Mouse (Mus musculus) frontal cortex, postnatal 14 days (tissue): ENCODE measurements at regions not wholly inside any gene's neighbourhood (a gene's known extent, or its start where the extent isn't known, plus 50 kb on each side); places are given as distances from the start of the nearest gene placed in this dataset.

Experiments used
- DNase-seq, 2 experiments: peaks; one replicate each; pipeline ENCODE4 v3.0.0; 2022; ENCODE audit warnings: low spot score in 2 of 2

DNA sequence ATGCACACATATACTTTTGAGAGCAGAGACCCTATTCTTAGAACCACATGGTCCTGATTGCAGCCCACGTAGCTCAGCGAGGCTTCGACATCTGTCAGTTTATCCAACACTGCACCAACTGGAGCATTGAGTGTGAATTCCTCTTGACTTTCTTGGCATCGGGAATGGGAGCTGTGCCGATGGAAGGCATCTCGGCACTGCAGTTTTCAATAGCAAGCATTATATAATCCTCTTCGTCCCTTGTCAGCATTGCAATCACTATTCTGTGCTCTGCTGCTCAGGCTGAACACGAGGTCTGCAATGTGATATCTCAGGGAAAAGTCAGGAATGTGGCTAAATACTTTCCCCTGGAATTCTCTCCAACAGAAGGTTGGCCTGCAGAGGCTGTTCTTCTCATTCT is 224.6 kb downstream of the Lnpk start:
- DNase-seq: peak; percentile 6 to 25

DNA sequence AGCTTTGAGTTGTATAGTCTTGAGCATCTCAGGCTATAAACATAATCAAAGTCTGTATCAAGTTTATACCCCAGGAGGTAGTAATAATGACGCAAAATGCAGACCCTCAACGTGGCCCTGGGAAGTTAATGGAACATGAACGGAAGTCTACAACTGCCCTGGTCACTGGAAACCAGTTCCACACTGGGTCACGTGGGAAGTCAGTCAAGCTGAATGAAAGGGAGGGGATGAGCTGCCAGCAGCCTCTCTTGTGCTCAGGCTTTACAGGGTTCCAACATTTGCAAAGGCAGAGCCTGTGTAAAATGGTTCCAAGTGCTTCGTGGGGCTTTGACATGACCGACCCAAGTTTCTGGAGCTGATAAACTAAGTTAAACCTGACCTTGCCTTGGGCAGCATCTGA is 229.4 kb downstream of the Lnpk start:
- DNase-seq: no peak

GRCm38 (mm10) chr2:74306301-74306700 is 272.9 kb downstream of the Lnpk start:
- DNase-seq: no peak

DNA sequence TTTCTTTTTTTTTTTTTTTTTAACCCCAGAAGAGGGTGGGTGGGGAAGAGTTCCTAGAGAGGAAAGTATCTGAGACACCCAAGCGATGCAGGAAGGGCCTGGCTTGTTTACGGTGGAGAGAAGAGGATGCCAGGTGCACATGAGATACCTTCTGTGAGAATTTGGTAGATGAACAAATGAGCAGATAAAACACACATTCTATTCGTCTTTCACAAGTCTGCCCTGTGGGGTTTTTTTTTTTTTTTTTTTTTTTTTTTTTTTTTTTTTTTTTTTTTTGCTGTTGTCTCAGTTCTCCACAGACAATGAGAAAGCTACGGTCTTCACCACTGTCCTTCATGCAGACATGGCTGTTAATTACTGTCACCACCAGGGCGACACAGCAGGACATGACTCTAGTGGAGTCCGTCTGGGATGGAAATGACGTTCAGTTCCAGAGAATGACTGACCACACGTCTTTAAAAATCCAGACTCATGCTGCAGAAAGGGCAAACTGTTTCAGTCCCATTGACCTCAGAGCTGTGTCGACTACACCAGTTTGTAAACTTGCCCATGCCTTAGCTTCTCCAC is 278.3 kb downstream of the Lnpk start:
- DNase-seq: no peak

DNA sequence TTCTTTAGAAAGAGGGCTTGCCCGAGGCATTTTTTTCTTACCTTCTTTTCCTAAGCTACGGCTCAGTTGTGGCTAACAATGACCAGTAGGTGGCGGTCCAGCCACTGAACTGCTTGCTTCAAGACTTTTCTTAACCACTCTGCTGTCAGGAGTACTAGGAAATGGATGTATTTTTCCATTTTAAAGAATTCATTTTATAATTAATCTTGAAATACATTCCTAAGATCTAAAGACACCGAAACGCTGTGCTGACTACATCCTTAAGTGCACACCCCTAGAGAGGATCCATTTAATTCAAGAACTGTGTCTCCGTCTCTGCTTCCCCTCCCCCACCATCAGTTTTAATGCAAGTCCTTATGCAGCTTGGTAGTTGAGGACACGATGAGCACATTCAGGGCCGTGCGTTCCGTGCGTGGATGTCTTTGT is 278.9 kb downstream of the Lnpk start:
- DNase-seq: peak; percentile 23 to 62

DNA sequence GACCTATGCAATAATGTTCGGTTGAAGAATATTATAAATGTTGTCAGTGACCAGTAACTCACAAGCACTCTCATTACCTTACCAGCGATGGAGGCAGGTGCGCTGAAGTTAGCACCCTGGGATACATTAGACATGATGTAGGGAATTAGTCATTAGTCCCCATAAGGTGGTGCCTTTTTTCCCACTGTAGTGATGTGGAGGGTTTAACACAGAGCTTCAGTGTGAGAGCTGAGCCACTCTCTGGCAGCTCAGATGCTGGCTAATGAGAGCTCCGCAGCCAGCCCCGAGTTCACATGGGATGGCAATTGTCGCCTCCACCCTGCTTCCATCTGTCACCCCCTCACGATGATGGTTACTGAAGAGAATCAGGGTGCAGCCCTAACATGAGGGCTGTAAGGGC is 286.6 kb downstream of the Lnpk start:
- no peak for DNase-seq

DNA sequence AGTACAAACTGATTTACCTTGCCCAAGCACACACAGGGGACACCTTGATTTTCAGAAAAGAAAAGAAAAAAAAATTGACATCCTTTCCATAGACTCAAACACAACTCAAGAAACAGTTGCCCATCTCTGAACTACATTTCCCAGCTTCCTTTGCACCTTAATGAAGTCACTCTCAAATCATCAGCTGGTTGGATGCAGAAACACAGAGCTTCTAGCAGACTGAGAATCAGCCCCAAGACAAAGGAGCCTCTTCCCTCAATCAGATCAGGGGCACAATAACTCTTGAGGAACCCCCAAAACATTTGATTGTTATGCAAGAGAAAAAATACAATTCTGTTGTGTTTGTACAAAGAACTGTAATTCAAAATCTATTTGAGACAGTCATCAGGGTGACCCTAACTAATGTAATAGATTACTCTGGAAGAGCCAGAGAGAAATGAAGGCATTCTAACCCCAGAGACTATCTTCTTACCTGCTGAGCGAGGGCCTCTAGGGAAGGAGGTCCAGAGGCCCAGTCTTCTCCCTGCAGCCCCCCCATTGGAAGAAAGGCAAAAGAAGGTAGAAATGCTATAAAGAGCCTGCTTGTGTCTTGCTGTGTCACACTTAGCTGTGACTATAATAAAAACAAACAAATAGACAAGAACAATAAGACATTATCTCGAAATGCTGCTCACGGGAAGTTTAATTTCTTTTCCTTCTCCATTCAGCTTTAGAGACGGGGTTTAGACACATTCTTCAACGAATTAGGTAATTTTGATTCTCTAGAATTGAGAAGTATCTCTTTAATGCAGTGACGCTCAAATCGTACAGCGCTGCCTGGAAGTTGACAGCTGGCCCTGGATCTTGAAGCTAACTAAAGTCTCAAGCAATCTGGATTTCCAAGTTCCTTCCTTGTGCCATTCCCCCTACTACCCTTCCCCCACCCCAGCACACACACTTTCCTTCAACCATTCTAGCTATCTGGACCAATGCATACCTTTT is 287.5 kb downstream of the Lnpk start:
- no peak for DNase-seq

- DNase-seq: no peak
These were observed 293.6 kb downstream of the Lnpk start for GRCm38 (mm10) chr2:74285624-74286023.

DNA sequence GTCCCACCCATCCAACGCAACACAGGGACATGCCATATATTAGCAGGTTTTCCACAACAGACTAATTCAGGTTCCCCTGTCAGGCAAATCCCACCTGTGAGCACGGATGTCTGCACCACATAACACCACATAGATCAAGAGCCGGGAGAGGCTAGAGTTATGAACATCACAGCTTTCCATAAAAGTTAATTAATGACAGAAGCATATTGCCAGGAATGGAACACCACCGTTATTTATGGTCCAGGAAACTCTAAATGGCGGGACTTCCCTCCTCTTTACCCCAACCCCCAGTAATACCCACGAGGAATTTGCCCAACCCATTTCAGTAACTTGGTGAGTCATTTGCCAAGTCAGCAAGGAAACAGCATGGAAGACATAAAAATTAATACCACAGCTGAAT is 314.3 kb downstream of the Lnpk start:
- no peak for DNase-seq

- DNase-seq: no peak
These were observed 322.0 kb downstream of the Lnpk start for GRCm38 (mm10) chr2:74257034-74257781.

- DNase-seq: no peak
These were observed 331.7 kb downstream of the Lnpk start for GRCm38 (mm10) chr2:74247521-74247920.

GRCm38 (mm10) chr2:74246631-74247030 is 332.6 kb downstream of the Lnpk start:
- no peak for DNase-seq

- no peak for DNase-seq
These were observed 333.1 kb upstream of the Atp5g3 start for GRCm38 (mm10) chr2:74244203-74244602.

- DNase-seq: no peak
These were observed 332.7 kb upstream of the Atp5g3 start for GRCm38 (mm10) chr2:74243801-74244200.

GRCm38 (mm10) chr2:74239586-74239985 is 328.5 kb upstream of the Atp5g3 start:
- DNase-seq: no peak

DNA sequence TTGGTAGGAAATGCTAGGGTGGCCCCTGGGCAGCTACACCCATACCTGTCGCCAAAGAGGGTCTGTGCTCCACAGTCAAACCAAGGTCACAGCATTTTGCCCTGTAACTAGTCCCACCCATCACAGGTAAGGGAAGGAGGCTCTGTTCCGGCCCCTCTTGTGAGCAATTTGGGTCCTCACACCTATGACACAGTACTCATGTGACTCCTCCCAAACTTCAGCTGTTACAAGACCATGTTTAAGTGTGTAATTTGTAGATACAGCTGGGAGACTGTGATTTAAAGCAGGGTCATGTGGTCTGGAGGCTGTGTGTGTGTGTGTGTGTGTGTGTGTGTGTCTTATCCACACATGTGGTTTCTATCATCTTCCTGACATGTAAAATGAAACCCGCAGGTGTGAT is 306.3 kb upstream of the Atp5g3 start:
- no peak for DNase-seq

DNA sequence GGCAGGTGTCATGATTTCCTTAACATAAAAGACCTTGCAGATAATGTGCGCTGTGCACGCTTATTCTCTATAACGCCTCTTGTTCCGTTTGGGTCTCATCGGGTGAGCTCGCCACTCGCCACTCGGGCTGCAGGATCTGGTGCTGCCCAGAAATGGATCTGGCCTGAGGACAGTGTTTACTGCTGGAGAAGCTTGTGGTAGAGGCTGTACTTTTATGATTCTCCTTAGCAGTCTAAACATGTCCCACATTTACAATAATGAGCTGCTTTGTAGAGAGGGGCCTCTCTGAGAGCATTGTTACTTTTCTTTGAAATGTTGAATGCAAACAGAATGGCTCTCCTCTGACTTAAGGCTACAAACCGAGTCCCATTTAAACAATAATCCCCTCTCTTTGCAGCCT is 299.1 kb upstream of the Atp5g3 start:
- no peak for DNase-seq

DNA sequence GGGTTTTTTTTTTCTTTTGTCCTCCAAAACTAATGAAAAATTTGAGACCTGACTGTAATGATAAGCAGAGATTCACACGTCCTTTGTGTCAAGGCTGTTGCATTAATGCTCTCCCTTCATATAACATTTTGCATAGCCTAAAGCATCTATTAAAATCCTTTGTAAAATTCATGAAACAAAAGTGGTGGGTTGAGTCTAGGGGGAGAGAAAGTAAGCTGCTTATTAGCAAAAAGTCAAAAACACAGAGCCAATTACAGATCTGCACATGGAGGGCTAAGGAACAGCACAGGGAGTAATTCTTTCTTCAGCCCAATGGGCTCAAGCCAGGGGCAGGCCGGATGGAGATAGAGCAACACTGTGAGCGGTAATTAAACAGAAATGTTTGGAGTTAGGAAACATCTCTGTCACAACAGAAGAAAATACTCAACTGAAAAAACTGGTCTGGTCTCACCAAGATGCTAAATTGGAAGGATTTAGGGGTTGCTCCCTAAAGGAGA is 298.3 kb upstream of the Atp5g3 start:
- DNase-seq: no peak

DNA sequence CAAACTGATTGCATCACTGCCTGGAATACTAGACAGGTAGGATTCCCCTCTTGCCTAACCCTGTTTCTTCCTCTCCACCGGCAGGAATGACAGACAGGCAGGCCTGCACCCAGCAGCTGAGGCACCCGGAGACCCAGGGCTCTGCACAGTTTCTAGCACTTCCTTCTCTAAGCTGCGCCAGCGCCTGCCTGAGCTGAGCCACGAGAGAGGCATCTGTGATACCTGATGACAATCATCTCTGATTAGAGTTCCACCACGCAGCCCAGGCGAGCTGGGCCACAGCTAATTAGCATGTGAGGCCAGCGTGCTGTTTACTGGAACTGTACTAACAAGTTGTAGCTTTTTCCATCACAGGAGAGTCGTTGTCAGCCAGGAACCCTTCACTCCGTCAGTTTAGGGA is 296.3 kb upstream of the Atp5g3 start:
- no peak for DNase-seq

- DNase-seq: no peak
These were observed 291.6 kb upstream of the Atp5g3 start for GRCm38 (mm10) chr2:74202776-74203175.

GRCm38 (mm10) chr2:74201608-74202323 is 290.6 kb upstream of the Atp5g3 start:
- DNase-seq: no peak

- DNase-seq: no peak
These were observed 288.4 kb upstream of the Atp5g3 start for GRCm38 (mm10) chr2:74199550-74199949.
